Mouse (Mus musculus) liver, embryonic 14.5 days (tissue): ENCODE data around the gene Nr4a2.

Experiments
- CTCF ChIP-seq: IDR thresholded peaks from 2 replicates; pipeline ENCODE4 v1.5.1; 2016; ENCODE audit warnings: antibody characterized with exemption, low read depth, control low read depth
- EP300 ChIP-seq: IDR thresholded peaks from 2 replicates; pipeline ENCODE4 v1.6.1; 2016; ENCODE audit warnings: antibody characterized with exemption, low read depth

DNA sequence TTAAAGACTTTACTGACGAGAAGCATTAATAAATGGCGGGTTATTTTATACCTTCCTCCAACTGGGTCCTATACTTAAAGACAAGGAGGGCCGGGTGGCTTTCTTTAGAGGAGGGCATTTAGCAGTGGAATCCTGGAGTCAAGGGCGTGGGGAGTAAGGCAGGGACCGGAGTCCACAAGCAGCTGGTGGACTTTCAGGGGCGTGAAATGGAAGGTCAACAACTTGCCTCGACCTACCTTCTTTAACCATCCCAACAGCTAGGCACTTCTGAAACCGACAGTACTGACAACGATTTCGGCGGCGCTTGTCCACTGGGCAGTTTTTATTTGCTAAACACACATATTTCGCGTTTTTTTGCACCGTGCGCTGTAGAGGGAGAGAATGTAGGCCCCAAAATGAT lies 13.4 kb downstream of the Nr4a2 start:
- TF ChIP-seq CTCF (no peak), EP300 (no peak)
